7 mouse cellular contexts compared by ENCODE assay signal in genomic region chr8:71485142-71486135, GRCm38 (mm10). TPM values are rescaled to one million over a fixed set of nuclear protein-coding genes. Genes with fewer than 3 reads are reported as not detected.
DNase-seq lines count a peak whose midpoint lies in the region; ATAC-seq and TF ChIP-seq lines count a peak whose summit lies in the region.

Gene Ano8 (minus strand): TSS chr8:71485963.

- no peaks in the 10 kb centered on the region; the same call in 1 of the 2 replicates for H3K36me3 ChIP-seq in intestine, postnatal 0 days (ENCODE audit: control insufficient read depth, insufficient read depth)
- H3K36me3 ChIP-seq in limb, embryonic 10.5 days: peaks cover 52% of the 10 kb centered on the region
- peaks cover 13% of the 10 kb centered on the region for H3K36me3 ChIP-seq in midbrain, embryonic 11.5 days (ENCODE audit: control insufficient read depth, insufficient read depth, low read length)

- no peaks in the 10 kb centered on the region for H3K27me3 ChIP-seq in intestine, postnatal 0 days (replicated peaks; ENCODE audit: control insufficient read depth, insufficient read depth, low read length)
- H3K27me3 ChIP-seq in limb, embryonic 10.5 days (ENCODE audit: low read depth, poor library complexity, severe bottlenecking): peaks cover 20% of the 10 kb centered on the region
- no peaks in the 10 kb centered on the region for H3K27me3 ChIP-seq in midbrain, embryonic 11.5 days (ENCODE audit: control insufficient read depth, insufficient read depth, low read length)

- ATAC-seq in granulocyte monocyte progenitor cell, adult 5-6 weeks (replicated peaks; ENCODE audit: poor library complexity, severe bottlenecking): peak; percentile 48
- peak; percentile 29 for ATAC-seq in intestine, postnatal 0 days
- ATAC-seq in midbrain, embryonic 11.5 days (ENCODE audit: low FRiP score): peak; percentile 76

- 7% methylated on average over 50 of the region's 58 CpGs for WGBS in intestine, postnatal 0 days
- WGBS in limb, embryonic 10.5 days: 6% methylated on average over 57 of the region's 58 CpGs
- WGBS in midbrain, embryonic 11.5 days: 6% methylated on average over 54 of the region's 58 CpGs

- H3K4me3 ChIP-seq in intestine, postnatal 0 days (ENCODE audit: low read depth, low read length): peak within 1 kb of the TSS; percentile 68
- peak within 1 kb of the TSS; percentile 90 for H3K4me3 ChIP-seq in limb, embryonic 10.5 days
- peak within 1 kb of the TSS; percentile 92 for H3K4me3 ChIP-seq in midbrain, embryonic 11.5 days (ENCODE audit: low read depth, low read length)

- DNase-seq in adrenal gland, adult 2 months: peak; percentile 92
- DNase-seq in embryo, embryonic 10.5 days (ENCODE audit: low spot score): peak; percentile 93
- DNase-seq in limb, embryonic 10.5 days (ENCODE audit: low spot score): peak; percentile 90
- peak; percentile 98 for DNase-seq in midbrain, embryonic 11.5 days (ENCODE audit: low spot score, missing footprints)
- peak; percentile 84 for DNase-seq in right cerebral cortex, postnatal 4 days

- TF ChIP-seq CTCF in intestine, postnatal 0 days (IDR thresholded peaks at IDR 0.05; ENCODE audit: low read depth): no peak

- H3K4me1 ChIP-seq in intestine, postnatal 0 days (replicated peaks; ENCODE audit: control insufficient read depth, insufficient read depth, low read length): peaks cover 9% of the 10 kb centered on the region
- peaks cover 59% of the 10 kb centered on the region for H3K4me1 ChIP-seq in limb, embryonic 10.5 days
- peaks cover 25% of the 10 kb centered on the region for H3K4me1 ChIP-seq in midbrain, embryonic 11.5 days (ENCODE audit: control insufficient read depth, insufficient read depth, low read length)

- H3K4me2 ChIP-seq in intestine, postnatal 0 days (replicated peaks; ENCODE audit: low read depth): peak within 1 kb of the TSS; percentile 93
- peak within 1 kb of the TSS; percentile 75 for H3K4me2 ChIP-seq in midbrain, embryonic 11.5 days

- H3K9ac ChIP-seq in intestine, postnatal 0 days (ENCODE audit: low read depth, low read length): peak within 1 kb of the TSS; percentile 64
- peak within 1 kb of the TSS; percentile 98 for H3K9ac ChIP-seq in midbrain, embryonic 11.5 days (ENCODE audit: low read length)

- no peaks in the 10 kb centered on the region for H3K9me3 ChIP-seq in intestine, postnatal 0 days (ENCODE audit: control insufficient read depth)
- H3K9me3 ChIP-seq in limb, embryonic 10.5 days (replicated peaks): no peaks in the 10 kb centered on the region
- H3K9me3 ChIP-seq in midbrain, embryonic 11.5 days (ENCODE audit: control insufficient read depth, low read length): no peaks in the 10 kb centered on the region

- H3K27ac ChIP-seq in intestine, postnatal 0 days (ENCODE audit: low read depth, low read length): no peak within 1 kb of the TSS
- peak within 1 kb of the TSS; percentile 97 for H3K27ac ChIP-seq in limb, embryonic 10.5 days
- peak within 1 kb of the TSS; percentile 78 for H3K27ac ChIP-seq in midbrain, embryonic 11.5 days (ENCODE audit: low read depth, low read length)

RNA-seq across cellular contexts. Expression of gene Ano8, which starts in this region (rescaled TPM):
- 10 to 100 TPM in 1 of 2 experiments, 1 to 10 TPM in 1; 9.9 to 16.4 TPM for total RNA-seq in adrenal gland, adult 2 months (2021)
- polyA plus RNA-seq in adrenal gland, adult 2 months (2012; rRNA removed): 44.9 and 54.6 TPM in 2 replicates
- total RNA-seq in granulocyte monocyte progenitor cell, adult 5-6 weeks (2014; fragmentation: Nextera tagmentation): 0.43 and 2.5 TPM in 2 replicates
- total RNA-seq in granulocyte monocyte progenitor cell, adult 5-6 weeks (2017): 1.9 and 4.5 TPM in 2 replicates
- 0.54 and 0.74 TPM in 2 replicates for polyA plus RNA-seq in intestine, postnatal 0 days (2015; fragmentation: Nextera tagmentation; extraction: Ambion mirVana)
- 2.7 and 3.5 TPM in 2 replicates for polyA plus RNA-seq in limb, embryonic 10.5 days (2016; fragmentation: Nextera tagmentation; extraction: Ambion mirVana)
- 4.0 and 4.7 TPM in 2 replicates for polyA plus RNA-seq in midbrain, embryonic 11.5 days (2014; fragmentation: Nextera tagmentation; extraction: Ambion mirVana)

Comparison
In these comparisons a context has a peak if more than half of its experiments do, and no peak if none do; other contexts are left out.
1. Peak in ATAC-seq, H3K4me3 ChIP-seq, H3K9ac ChIP-seq and H3K4me2 ChIP-seq in intestine, postnatal 0 days; RNA of the gene not detected or under 1 TPM.